Mouse (Mus musculus): Measurements from ENCODE around the gene Slit1.

GRCm38 (mm10) chr19:41711665-41712064 lies 31.8 kb downstream of the Slit1 start:
- no peak for TF ChIP-seq GATA1 (IDR thresholded peaks at IDR 0.05; ENCODE audit: low read length)
- no peak for TF ChIP-seq TAL1 (IDR thresholded peaks at IDR 0.05; ENCODE audit: low read length)
